Mouse (Mus musculus) gastrocnemius, postnatal 10 days (tissue): ENCODE measurements around the gene Lsm10. TPM values are rescaled to one million over a fixed set of nuclear protein-coding genes. Genes with fewer than 3 reads are reported as not detected.
"Not testable (repeated sequence)": the region's sequence is repeated elsewhere in the genome, so short reads cannot be mapped to it uniquely, and the experiment has no call there.

Source experiments
- DNase-seq: peaks from one replicate; pipeline ENCODE4 v3.0.0; 2021; ENCODE audit warnings: mixed read lengths
- total RNA-seq, 2 experiments: library from RNA; stranded (reverse); gene quantifications; 2 replicates each; pipeline ENCODE4 v1.2.3; 2021

Lsm10 gene
- total RNA-seq, 2 experiments from 2014 or later, result 8.0 to 10.8 TPM

DNA sequence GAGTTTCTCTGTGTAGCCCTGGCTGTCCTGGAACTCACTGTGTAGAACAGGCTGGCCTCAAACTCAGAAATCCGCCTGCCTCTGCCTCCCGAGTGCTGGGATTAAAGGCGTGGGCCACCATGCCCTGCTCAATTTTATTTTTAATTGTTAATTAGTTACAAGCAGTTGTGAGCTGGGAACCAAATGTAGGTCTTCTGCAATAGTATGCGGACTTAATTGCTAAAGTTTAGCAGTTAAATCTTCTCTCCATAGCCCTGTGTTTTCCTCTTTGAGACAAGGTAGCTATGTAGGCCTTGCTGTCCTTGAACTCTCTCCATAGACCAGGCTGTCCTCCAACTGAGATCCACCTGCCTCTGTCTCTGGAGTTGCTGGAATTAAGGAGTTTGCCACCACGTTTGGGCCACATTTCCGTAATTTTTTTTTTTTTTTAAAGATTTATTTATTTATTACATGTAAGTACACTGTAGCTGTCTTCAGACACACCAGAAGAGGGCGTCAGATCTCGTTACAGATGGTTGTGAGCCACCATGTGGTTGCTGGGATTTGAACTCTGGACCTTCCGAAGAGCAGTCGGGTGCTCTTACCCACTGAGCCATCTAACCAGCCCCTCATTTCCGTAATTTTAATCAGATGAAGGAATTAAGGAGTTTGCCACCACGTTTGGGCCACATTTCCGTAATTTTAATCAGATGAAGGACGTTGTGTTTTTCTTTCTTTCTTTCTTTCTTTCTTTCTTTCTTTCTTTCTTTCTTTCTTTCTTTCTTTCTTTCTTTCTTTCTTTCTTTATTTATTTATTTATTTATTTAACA is 597 bp upstream of the Lsm10 start:
- not testable (repeated sequence) for DNase-seq

DNA sequence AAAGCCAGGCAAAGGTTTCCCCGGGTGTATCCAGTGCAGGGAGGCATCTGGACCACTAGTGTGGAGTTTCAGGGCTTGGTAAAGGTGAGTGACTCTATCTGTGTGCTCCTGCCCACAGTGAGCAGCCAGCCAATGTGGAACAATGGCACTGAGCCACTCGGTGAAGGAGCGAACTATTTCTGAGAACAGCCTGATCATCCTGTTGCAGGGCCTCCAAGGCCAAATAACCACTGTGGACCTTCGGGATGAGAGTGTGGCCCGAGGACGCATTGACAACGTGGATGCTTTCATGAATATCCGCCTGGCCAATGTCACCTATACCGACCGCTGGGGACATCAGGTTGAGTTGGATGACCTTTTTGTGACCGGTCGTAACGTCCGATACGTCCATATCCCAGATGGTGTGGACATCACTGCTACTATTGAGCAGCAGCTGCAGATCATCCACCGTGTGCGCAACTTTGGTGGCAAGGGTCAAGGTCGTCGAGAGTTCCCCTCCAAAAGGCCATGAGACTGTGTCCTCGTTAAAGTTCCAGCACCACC is 1.4 kb downstream of the Lsm10 start:
- no peak for DNase-seq

DNA sequence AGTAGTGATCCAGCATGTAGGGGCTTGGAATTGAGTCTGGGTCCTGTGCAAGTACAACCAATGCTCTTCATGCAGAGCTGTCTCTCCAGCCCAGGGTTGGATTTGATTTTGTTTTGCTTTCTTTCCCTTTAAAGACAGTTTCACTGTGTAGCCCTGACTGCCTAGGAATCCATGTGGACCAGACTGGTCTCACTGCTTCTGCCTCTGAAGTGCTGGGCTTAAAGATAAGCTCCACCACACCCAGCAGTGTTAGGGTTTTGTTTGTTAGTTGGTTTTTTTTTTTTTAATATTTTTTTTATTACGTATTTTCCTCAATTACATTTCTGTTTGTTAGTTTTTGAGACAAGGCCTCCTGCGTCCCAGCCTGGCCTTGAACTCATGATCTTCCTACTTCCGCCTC is 2.9 kb downstream of the Lsm10 start:
- DNase-seq, result no peak

DNA sequence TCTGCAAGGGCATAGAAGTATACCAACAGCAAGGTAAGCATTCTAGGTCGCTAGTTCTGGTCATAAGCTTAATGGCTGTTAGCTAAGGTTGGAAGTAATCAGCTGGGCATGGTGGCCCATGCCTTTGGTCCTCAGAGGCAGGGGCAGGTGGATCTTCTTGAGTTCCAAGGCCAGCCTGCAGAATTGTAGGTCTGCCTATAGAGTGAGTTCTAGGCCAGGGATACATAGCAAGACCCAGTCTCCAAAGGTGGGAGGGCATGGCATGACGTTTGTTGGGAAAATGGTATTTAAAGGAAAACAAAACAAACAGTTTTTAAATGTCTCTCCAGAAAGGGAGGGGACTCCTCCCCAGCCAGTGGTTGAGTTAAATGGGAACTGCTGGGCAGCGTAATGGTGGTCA is 4.3 kb downstream of the Lsm10 start:
- DNase-seq, result no peak

DNA sequence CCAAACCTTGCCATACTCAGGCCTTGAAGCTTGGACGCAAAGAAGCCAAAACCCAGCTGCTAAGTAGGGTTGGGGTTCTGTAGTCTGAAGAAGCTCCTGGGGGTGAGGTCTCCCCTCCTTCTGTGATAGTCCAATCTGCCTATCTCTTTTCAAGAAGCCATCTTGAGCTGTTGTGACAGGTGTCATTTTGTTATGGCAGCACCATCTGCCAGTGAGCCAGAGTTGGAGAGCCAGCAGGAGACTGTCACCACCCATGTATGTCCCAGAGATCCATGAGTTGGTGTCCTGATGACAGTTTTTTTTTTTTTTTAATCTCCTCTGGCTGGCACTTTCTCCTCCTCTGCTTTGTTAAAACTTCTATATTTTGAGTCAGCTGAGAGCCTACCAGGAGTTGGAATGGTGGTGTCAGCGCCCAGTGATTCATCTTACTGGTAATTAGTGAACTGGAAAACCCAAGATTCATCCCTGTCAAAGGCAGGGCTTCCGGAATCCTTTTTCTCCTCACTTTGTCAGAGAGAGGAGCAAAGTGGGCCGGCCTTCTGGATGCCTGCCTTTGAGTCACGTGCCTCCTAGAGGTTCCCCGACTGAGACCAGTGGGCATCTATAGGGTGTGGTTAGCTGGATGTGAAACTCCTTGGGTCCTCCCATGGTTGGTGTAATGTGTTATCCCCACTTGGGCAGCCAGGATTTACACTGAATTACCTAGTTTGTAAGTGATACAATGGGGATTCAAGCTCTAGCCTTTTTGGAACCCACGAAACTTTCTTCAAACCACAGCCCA is 5.8 kb downstream of the Lsm10 start:
- peak; percentile 27 for DNase-seq

DNA sequence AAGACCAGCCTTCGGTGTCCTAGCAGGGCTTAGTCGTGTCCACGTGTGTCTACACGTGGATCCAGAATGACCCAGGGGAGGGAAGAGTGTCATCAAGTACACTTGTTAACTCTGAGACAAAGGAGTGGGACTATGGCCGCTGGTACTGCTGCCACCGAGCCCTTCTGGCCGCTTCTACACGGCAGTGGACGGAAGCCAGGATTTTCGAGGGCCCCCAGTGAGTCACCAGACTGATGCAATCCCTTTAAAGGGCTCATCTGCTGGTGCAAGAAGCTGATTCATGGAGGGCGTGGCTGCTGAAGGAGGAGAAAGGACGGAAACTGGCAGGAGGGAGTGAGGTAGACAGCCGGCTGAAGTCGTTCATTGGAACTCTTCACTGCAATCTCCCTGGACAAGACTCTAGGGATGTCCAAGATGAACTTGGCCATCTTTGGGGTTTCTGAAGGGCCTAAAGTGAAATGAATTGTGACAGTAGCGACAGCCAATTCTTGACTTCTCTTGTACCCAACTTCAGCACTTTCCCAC is 6.7 kb downstream of the Lsm10 start:
- peak; percentile 87 for DNase-seq

DNA sequence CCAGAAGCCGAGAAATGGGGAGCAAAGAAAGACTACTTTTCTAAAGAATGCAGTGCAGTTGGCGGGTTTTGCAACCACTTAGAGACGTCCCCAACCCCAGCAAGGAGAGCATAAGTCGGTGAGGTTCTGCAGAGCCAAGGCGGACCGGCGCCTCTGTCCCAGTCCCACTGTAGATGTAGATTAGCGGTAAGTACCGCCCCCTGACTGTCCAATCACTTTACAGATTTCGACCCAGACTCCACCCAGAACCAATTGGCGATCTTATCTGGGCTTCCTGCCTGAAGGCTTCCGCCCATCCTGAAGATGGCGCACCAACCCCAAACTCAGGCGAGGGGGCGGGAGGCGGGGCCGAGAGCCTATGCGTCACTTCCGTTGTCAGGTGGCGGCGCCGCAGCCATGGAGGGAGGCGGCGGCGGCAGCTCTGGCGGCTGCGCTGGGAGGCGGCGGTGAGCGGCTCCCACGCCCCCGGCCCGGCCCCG is 7.2 kb downstream of the Lsm10 start, which contains the start of gene Stk40:
Stk40 (plus strand) TSS at position 368 of the 479 bp plus-strand sequence.
- DNase-seq, result peak; percentile 95

DNA sequence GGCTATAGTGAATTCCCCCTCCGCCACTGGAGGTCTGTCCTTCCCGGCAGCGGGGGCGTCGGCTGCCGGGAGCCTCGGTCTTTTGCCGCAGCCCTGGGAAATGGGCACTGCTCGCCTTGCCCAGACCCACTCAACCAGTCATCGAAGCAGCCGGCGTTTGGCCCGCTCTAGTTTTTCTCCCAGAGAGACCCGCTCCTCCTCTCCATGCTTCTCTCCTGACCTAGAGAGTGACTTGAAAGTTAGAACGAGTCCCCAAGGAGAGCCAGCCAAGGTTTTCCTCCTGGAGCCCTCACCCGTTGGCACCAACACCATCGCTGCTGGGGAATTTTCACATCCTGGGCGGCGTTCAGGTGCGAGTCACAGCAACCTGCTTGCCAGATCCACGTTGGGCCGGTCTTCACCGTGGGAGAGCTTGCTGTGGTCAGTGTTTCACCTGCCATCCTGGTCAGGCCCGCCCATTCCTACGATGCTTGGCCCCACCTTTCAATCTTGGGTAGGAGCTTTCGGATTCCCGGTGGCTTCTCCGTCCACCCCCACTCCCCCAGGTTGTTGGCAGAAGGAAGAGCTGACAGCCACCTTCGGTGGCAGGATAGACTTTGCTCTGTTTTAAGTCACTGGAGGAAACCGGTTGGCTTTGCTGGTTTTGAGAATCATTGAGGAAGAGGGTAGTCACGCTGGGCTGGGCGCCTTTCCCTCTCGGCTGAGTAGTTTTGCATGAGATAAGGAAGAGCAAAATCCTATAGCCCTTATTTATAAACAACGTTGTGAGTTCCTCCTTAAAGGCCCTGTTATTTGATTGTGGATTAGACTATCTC is 8.0 kb downstream of the Lsm10 start:
- DNase-seq, result peak; percentile 39

DNA sequence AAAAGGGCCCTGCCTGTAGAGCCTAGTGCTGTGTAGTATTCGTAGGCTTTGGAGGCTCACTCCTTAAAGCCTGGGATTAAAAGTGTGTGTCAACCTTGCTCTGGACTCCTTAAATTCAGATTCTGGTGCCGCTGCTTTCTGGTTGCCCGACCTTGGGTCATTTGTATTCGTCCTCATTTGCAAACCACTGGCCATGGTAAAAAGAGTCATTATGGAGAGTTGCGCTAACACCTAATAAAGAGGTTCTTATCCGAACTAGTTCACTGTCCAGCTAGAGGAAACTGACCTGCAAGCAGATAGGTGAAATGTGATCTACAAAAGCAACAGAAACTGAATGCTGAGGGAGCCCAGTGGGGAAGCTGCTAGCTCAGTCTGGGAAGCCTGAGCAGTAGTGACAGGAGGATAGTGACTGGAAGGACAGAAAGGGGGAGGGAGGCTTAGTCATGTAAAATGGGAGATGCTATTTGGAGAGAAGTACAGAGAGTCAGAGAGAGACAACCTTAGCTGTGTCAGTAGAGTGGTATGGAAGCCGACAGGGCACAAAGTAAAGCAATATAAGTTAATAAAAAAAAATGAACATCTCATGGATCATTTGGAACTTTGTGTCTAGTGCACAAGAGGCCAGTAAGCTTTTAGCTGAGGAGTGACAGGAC is 8.8 kb downstream of the Lsm10 start:
- no peak for DNase-seq

DNA sequence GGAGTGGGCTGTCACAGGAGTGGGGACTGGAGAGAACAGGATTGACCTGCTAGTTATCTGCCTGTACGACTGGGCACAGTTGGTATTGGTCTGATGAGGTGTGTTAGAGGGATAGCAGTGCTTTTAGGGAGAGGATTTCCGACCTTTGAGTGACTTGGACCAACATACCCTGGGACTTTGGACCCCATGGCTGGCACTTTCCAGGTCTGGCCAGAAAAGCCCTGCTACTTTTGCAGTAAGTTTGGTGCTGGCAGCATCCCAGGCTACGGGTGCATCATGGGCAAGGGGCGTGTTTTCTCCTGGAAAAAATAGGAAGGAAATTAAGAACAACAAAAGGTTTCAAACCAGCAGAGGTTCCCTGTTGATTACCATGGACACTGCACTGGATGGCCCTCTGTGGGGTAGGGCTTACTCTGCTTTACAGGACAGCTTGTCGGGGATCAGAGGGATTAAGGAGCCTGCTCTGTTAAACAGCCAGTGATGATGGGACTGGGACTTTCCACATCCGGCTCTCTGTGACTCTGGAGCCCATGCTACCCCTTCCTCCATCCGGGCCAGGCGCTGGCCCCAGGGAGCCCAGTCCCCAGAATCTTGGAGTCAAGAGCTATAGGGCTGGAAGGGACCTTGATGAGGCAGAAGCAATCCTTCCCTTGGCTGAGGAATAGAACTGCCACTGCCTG is 11.8 kb downstream of the Lsm10 start:
- peak; percentile 40 for DNase-seq

DNA sequence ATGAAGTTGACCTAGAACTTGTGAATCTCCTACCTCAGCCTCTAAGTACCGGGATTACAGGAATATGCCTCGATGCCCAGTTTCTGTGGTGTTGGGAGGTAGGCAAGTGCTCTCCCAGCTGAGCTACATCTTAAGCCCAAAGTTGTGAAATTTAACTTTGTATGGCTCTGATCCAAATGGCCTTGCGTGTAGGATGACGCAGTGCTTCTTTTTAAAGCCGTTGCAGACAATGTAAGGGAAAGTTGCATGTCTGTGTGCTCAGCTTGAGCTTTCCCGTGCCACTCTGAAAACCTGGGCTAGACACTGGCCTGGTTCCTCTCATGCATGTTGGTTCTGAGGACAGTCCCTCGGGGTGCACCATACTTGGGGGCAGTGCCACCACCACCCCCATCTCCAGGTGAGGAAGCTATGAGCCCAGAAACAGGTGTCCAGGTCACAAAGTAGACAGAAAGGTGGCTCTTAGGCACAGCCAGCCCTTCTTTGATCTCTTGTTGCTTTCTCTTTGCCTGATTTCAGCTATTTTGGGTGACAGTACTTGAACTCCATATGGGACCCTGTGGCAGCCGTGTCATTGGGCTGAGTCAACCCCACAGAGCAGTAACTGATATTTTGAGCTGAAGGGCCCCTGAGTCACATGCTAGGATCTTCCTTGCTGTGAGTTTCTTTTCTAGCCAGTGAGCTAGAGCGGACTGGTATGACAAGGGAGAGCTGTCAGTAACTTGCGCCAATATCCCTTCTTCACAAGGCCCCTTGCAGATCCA is 13.4 kb downstream of the Lsm10 start:
- DNase-seq, result no peak

DNA sequence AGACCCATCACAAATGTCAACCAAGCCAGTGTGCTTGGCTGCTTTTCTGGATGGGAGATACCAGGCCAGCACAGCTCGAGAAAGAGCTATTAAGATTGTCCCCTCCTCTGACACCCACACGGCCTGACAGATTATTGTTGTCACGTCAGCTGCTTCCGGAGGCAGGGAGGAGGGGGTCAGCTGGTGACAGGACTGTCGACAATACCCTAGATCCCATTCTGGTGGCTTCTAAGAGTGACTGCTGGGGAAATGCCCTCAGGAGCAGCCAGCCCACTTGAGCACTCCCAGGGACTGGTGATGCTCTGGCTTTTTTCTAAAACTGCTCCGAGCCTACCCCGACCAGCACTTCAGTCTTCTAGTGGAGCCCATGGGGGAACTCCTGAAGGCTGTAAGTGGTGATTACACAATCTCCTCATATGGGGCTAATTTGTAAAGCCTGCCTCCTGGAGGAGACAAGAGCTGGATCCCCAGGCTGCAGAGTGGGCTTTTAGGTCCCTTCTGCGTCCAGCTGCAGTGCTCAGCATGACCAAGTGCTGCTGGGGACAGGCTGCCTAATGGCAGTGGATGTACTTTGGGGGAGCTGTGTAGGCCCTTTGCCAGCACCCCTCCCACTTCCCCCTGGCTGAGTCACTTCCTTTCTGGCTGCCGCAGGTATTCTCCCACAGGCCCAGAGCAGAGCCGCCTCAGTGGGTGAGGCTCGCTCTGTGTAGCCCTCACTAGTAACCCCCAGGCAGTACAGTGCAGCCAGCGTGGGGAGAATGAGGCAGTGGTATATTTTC is 14.1 kb downstream of the Lsm10 start:
- peak; percentile 78 for DNase-seq

DNA sequence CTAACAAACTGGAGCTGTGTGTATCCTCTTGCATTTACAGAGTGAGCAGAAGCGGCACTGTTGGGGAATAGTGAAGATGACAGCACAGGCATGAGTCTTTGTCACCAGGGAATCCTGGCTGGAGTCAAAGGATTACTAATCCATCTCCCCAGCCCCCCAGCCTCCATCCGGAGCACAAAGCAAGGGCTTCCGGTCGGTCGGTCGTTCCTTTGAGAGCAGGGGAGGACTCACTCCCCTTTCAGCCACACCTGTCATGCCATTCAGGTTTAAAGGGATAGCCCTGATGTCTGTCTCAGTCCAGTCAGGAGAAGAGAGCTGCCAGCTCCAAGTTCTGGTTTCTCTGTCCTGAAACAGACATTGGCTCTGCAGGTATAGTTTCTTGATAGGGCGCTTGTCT is 14.7 kb downstream of the Lsm10 start:
- peak; percentile 44 for DNase-seq

DNA sequence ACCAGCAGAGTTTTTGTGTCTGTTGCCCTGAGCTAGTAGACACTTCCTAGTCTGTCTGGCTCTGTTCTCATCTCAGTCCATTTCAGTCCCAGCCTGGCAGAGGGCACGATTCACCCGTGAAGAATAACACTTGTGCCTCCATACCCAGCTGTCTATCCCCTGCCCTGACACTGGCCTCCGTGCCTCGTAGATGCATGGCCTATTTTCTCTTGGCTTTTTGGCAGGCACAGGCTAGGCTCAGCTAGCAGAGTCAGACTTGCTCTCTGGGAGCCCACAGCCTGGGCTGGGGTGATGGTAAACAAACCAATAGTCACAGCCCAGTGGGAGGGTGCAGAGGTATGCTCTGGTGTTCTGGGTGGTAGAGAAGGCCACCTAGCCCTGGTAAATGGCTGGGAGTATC is 16.8 kb downstream of the Lsm10 start:
- DNase-seq, result no peak

DNA sequence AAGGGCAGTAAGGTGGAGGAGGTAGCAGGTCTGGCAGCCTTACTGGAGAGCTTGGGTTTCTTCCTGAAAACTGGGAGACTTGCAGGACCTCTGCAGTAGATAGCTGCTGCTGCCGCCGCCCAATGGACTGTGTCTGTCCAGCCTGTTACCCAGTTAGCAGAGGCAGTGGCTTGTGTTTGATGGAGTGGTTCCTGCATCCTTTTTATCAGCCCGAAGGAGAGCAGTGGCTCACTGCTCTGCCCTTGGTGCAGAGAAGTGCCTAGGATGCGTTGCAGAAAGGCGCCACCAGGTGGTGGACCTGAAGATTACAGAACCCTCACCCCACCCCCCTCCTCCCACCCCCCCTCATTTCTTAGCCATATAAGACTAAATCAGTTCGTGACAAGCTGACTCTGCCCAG is 17.5 kb downstream of the Lsm10 start:
- DNase-seq, result peak; percentile 71

DNA sequence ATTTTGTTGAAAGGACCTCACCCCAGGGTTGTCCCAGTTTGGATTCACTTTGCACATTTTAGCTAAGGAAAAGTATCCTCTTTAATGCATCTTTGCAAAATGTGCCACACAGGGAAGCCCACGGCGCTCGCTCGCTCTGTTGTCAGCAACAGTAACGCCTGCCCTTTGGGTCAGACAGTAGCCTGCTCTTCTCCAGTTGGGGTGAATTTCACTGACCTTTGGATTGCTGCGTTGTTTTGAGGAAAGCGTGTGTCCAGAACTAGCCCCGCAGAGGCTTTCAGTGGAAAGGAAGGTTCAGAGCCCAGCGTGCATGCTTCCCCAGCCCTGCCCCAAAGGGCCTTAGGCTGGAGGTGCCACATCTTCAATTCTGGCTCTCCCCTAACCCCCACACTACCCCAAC is 19.0 kb downstream of the Lsm10 start:
- no peak for DNase-seq

DNA sequence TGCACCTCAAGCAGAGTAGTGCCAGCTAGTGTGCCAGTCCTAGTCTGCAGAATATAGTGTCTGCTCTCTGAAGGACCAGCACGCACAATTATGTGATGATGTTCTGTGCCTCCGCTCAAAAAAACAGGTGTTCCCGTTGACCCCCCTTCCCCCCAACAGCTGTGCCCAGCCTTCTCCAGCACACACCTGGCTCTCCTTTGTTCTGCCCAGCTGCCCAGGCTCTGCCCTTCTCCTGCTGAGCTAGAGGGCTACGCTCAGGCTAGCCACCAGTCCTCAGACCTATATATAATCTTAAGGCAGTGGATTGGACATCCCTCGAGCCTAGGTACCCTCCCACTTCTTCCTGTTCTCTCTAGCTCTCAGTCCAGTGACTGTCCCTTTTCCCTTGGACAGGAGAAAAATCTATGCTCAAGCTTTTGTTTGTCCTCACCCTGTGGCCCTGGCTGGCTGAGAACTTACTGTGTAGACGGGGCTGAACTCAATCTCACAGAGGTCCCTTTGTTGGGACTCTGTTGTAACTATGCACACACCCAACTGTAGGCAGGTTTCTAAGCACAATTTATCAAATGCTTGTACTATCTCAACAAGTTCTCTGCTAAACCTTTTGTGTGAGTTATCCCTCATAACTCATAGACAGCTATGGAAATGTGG is 19.6 kb downstream of the Lsm10 start:
- DNase-seq, result no peak

DNA sequence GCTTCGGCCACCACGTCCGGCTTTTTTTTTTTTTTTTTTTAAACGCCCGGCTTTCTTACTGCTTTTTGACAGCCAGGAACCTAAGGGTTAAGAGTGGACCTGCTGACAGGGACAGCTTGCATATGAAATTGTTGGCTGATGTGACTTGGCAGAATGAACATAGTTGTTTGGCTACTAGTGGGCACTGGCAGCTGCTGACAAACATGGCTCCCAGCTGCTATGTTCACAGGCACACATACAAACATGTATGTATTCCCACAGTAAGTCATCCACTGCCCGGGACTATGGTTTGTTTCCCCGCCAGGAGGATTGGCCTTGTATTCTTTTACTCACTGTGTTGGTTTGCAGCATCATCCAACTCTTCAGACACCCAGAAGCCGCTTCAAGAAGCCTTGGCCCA is 20.7 kb downstream of the Lsm10 start:
- no peak for DNase-seq

DNA sequence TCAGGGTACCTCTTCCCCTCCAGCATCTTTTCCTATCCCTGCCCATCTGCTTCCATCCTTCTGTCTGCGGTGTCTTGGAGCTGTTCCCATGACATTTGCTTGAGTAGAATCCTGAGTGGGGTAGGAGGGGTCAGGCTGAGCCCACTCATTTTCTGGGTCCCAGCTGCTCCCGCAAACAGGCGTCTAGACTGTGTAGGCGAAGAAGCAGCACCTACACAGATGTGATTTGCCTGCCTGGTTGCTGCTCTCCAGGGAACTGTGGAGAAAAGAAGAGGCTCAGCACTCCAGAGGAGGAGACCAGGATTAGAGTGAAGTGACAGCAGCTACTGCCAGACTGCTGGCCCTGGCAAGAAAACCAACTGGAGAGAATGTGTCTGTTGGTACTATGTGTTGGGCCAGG is 22.2 kb downstream of the Lsm10 start:
- DNase-seq, result no peak
